Mouse (Mus musculus): ENCODE measurements around the gene Timm23.

GRCm38 (mm10) chr14:32166840-32167239 lies 34.9 kb downstream of the Timm23 start:
- TF ChIP-seq POLR2A (IDR thresholded peaks at IDR 0.05; ENCODE audit: borderline replicate concordance, extremely low read depth, insufficient read depth, insufficient read length, poor library complexity, severe bottlenecking) (no peak), CTCF (IDR thresholded peaks at IDR 0.05; ENCODE audit: borderline replicate concordance, extremely low read depth, insufficient read depth, insufficient read length) (no peak)

All from brain, embryonic 14.5 days (tissue).